Mouse (Mus musculus): Measurements from ENCODE around the gene B3gnt7.

The B3gnt7 gene

GRCm38 (mm10) chr1:86302532-86302931 is at the start of gene B3gnt7:
Gene B3gnt7 (plus strand): TSS chr1:86302832.
- in situ Hi-C loops (cut with MboI; ENCODE audit: low sequenced_read_pairs), result no loop called here

DNA sequence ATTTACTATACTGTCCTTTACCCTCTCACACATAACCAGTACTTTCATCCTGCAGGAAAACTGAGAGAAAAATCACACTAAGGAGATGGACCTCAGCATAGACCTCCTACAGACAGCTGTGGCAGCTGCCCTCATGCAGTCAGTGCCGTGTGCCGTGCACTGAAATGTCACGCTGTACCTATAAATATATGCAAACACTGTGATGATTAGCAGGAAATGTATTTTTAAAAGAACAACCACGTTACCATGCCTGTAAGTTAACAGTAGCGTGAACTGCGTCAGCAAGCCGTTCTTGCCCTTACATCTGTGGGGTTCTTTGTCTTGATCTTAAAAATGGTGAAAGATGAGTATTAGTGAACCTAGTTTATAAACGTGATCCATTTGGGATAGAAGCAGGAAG is 49.2 kb upstream of the B3gnt7 start:
- in situ Hi-C loops (cut with MboI; ENCODE audit: low sequenced_read_pairs), result no loop called here

DNA sequence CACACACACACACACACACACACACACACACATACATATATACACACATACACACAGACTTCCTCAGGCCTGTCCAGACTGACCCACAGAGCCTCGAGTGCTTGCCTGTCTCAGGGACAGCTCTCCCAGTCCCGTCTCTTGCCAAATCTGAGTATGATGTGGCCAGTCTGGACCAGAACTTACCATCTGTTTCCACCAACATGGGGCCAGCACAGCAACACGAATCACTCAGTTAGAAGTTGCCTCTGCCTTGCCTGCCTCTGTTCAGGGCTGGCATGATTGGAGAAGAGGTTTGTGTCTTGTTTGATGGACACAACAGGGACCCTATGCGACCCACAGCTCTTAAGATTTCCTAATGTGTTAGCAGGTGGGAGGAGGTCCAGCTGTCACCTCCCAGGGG is 46.3 kb upstream of the B3gnt7 start:
- in situ Hi-C loops (cut with MboI; ENCODE audit: low sequenced_read_pairs), result no loop called here

- in situ Hi-C loops (cut with MboI; ENCODE audit: low sequenced_read_pairs), result no loop called here
Measured at GRCm38 (mm10) chr1:86257228-86257627, 45.4 kb upstream of the B3gnt7 start.

DNA sequence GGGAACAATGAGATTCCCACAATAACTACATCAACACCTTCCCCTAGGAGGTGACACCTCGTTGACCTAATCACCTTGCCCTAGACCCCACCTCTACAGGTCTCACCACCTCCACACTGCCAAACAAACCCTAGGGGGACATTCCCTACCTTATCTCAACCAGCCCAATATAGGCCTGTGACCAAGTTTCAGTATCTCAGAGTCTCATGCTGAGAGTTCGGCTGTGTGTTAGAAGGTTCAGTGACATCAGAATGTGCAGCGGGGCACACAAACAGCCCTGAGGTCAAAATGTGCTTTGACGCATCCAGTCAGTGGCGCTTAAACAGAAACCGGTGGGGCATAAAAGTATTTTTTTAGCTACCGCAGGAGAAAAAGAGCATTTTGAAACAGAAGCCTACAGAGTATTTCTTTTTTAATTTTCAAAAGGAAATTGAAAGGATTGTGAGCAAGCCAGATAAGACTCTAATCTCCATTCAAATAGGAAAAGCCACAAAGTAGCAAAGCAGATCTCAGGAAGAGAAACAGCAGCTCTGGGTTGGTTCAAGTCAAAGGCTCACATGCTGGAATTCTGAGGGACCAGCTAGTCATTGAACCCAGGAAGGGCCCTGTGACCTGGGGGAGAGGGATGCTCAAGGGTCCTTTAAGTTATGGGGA is 44.3 kb upstream of the B3gnt7 start:
- in situ Hi-C loops (cut with MboI; ENCODE audit: low sequenced_read_pairs), result no loop called here

- in situ Hi-C loops (cut with MboI; ENCODE audit: low sequenced_read_pairs), result no loop called here
Measured at GRCm38 (mm10) chr1:86263564-86264339, 38.9 kb upstream of the B3gnt7 start.

- in situ Hi-C loops (cut with MboI; ENCODE audit: low sequenced_read_pairs), result no loop called here
Measured at GRCm38 (mm10) chr1:86265060-86265459, 37.6 kb upstream of the B3gnt7 start.

- in situ Hi-C loops (cut with MboI; ENCODE audit: low sequenced_read_pairs), result no loop called here
Measured at GRCm38 (mm10) chr1:86268492-86269189, 34.0 kb upstream of the B3gnt7 start.

DNA sequence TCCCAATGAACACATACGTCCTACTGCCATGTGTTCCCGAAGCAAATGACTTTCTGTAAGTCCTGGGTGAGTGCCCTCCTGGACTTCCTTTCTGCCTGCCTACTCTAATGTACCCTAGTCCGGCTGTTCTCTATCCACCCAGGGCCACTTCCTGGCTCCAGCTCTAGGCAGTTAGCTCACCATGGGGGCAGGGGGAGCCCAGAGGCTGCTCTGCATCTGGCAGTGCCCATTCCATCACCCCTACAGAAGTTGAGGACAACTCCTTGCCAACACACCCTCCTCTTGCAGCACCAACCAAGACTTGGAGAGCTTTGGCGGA is 33.5 kb upstream of the B3gnt7 start:
- in situ Hi-C loops (cut with MboI; ENCODE audit: low sequenced_read_pairs), result no loop called here

GRCm38 (mm10) chr1:86271707-86272106 is 30.9 kb upstream of the B3gnt7 start:
- in situ Hi-C loops (cut with MboI; ENCODE audit: low sequenced_read_pairs), result no loop called here

DNA sequence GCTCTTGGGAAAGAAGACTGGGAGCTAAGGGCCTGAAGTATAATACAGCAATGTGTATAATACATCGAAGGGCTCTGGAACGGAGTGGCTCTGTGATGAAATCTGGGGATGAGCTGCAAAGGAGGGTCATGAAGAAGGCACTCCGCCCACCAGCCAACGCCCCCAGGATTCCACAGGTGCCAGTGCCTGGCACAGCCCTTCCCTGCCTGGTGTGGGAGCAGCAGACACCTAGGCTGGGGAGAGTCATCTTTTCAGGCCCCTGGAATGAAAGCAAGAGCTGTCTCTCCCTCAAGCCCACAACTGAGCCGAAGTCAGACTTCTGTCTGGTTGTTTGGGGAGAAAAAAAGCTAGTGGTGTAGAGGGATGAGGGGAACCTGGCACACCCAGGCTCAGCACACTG is 25.6 kb upstream of the B3gnt7 start:
- in situ Hi-C loops (cut with MboI; ENCODE audit: low sequenced_read_pairs), result no loop called here

GRCm38 (mm10) chr1:86281781-86282536 is 20.7 kb upstream of the B3gnt7 start:
- in situ Hi-C loops (cut with MboI; ENCODE audit: low sequenced_read_pairs), result no loop called here

- in situ Hi-C loops (cut with MboI; ENCODE audit: low sequenced_read_pairs), result no loop called here
Measured at GRCm38 (mm10) chr1:86284101-86284500, 18.5 kb upstream of the B3gnt7 start.

DNA sequence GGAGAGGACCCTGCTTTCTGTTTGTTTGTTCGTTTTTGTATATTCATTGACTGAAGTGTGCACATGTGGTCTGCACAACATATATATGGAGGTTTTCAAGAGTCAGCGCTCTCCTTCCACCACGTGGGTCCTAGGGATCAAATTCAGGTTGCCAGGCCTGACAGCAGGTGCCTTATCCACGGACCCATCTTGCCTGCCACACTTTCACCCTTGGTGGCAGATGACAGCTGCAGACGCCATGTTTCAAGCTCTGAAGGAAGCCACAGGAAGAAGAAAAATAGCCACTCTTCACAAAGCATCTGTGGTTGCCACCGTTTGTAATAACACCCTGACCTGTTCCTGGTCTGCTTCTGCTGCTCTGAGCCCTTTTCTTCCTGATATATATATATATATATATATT is 17.3 kb upstream of the B3gnt7 start:
- in situ Hi-C loops (cut with MboI; ENCODE audit: low sequenced_read_pairs), result no loop called here

DNA sequence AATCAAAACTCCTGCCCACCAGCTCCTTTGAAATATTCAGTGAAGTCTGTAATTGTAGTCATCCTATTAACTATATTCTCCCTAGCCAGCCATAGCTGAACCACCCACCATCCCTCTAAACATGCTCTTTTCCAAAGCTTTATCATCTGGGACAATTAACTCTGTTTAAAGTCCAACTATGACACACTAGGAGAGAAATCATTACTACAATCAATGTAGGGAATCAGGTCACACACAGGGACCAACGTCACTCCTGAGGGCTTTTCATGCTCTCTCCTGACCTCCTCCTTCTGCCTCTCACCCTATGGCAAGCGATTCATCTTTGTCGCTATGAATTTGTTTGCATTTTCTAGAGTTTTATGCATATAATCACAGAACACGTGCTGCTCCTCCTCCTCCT is 15.2 kb upstream of the B3gnt7 start:
- in situ Hi-C loops (cut with MboI; ENCODE audit: low sequenced_read_pairs), result no loop called here

DNA sequence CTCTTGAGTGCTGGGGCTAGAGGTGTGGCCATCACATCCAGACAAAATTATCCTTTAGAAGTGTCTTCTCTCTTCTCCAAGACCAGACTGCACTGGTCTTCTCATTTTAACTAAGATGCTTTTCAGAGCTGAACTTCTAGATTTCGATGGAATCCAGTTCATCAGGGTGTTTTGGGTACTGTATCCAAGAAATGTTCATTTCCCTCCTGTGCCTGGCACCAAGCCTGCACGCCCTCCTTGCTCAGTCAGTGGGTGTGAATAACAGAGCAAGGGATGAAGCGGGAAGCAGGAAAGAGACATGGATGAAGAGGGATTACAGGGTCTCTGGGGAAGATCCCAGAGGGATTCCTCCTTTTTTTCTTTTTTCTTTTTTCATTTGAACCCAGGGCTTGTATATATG is 12.2 kb upstream of the B3gnt7 start:
- in situ Hi-C loops (cut with MboI; ENCODE audit: low sequenced_read_pairs), result no loop called here

DNA sequence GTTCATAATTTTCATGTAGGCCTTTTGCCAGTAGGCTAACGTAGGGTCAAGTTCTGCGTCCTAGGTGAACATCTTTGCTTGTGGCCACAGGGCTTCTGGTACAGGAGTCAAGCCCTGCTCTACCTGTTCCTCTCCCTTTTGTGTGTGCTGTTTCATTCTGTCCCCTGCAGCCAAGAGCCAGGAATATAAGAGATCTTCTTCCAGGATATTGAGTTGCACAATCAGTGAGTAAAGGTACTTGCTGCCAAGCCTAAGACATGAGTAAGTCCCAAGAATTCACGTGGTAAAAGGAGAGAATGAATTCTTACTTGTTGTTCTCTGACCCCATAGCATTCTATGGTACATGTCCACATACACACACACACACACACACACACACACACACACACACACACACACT is 9.5 kb upstream of the B3gnt7 start:
- in situ Hi-C loops (cut with MboI; ENCODE audit: low sequenced_read_pairs), result no loop called here

DNA sequence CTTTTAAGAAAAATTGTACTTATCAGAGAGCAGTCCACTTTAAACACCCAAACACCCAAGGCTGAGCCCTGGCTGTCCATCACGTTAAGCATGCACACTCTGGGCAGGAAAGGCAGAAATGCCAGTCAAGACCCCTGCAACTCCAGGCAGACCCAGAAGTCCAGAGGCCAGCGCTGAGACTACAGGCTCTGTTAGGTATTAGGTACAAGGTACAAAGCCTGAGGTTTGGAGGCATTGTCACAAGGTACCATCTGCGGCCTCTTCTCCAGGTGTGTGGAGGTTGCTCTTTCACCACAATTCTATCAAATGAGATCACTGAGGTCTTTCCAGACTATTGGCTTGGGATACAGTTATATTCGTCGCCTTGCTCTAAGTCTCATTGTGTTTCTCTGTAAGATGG is 8.8 kb upstream of the B3gnt7 start:
- in situ Hi-C loops (cut with MboI; ENCODE audit: low sequenced_read_pairs), result no loop called here

- in situ Hi-C loops (cut with MboI; ENCODE audit: low sequenced_read_pairs), result no loop called here
Measured at GRCm38 (mm10) chr1:86294472-86294871, 8.2 kb upstream of the B3gnt7 start.

- in situ Hi-C loops (cut with MboI; ENCODE audit: low sequenced_read_pairs), result no loop called here
Measured at GRCm38 (mm10) chr1:86300093-86300492, 2.5 kb upstream of the B3gnt7 start.

DNA sequence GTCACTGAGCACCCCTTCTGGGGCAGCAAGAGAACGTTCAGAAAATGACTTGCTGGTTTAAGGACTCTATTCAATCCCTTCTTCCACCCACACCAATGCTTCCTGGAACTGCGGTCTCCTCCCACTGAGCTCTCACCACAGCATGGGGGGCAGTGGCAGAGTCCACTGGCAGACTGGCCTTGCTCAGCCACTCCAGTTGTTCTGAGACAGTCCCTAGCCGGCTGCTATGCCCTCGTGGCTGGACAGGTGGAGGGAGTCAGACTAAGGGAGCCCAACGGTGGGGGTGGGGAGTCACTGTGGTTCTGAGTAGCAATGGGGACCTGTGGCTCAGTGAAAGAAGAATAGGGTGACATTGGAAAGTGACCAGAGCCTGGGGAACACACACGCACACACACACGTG is 1.9 kb upstream of the B3gnt7 start:
- in situ Hi-C loops (cut with MboI; ENCODE audit: low sequenced_read_pairs), result no loop called here
